In the genomic region with DNA sequence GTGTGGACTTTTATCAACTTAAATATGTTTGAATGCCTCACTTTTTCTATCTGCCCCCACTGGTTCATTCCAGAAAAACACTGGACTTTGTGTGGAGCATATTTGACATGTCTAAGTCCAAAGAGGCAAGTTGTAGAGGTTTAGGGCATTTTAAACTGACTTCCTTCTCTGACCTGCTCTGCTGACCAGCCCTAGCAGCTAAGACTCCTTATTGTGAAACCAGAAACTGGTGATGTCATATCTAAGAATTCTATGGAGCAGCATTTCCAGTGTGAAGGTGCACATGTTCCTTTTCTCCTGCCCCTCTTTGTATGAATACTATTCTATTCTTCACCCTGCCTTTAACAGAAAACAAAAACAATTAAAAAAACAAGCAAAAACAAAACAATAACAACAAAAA, we compare ENCODE assay signal across 30 mouse cellular contexts. TPM values are rescaled to one million over a fixed set of nuclear protein-coding genes. Genes with fewer than 3 reads are reported as not detected.
DNase-seq lines count a peak whose midpoint lies in the region; ATAC-seq and TF ChIP-seq lines count a peak whose summit lies in the region.
"Had no signal": no experiment of that assay in that cellular context is flagged by ENCODE, and none has a peak within 500 bp of the region (broad histone marks: within the 10 kb centered on the region; RNA-seq: fewer than 3 reads in every experiment).

No protein-coding gene starts in this region.

- no peaks in the 10 kb centered on the region for H3K9me3 ChIP-seq in lung, postnatal 0 days (ENCODE audit: low read length)
- no peaks in the 10 kb centered on the region for H3K9me3 ChIP-seq in intestine, embryonic 16.5 days (ENCODE audit: control insufficient read depth, low read length)
- H3K9me3 ChIP-seq in stomach, embryonic 16.5 days (replicated peaks; ENCODE audit: control insufficient read depth, low read length) = no peaks in the 10 kb centered on the region
- H3K9me3 ChIP-seq: embryonic facial prominence, embryonic 12.5 days; embryonic facial prominence, embryonic 15.5 days; heart, embryonic 12.5 days; heart, embryonic 15.5 days; hindbrain, embryonic 10.5 days; hindbrain, embryonic 13.5 days had no signal

- no peak for TF ChIP-seq EP300 in lung, postnatal 0 days (IDR thresholded peaks at IDR 0.05)

- H3K4me2 ChIP-seq in lung, postnatal 0 days (replicated peaks; ENCODE audit: low read depth, low read length) = no peak overlapping the region
- no peak overlapping the region for H3K4me2 ChIP-seq in intestine, embryonic 16.5 days (ENCODE audit: low read depth, low read length)
- no peak overlapping the region for H3K4me2 ChIP-seq in stomach, embryonic 16.5 days (ENCODE audit: low read depth, low read length)
- H3K4me2 ChIP-seq: embryonic facial prominence, embryonic 12.5 days; embryonic facial prominence, embryonic 15.5 days; heart, embryonic 12.5 days; heart, embryonic 15.5 days; hindbrain, embryonic 13.5 days had no signal

- no peak overlapping the region for H3K27ac ChIP-seq in lung, postnatal 0 days (ENCODE audit: low read length)
- H3K27ac ChIP-seq in intestine, embryonic 16.5 days (ENCODE audit: low read length) = no peak overlapping the region
- no peak overlapping the region for H3K27ac ChIP-seq in stomach, embryonic 16.5 days (ENCODE audit: low read length)
- H3K27ac ChIP-seq: embryonic facial prominence, embryonic 12.5 days; embryonic facial prominence, embryonic 15.5 days; gastrocnemius, adult 2 months; heart, embryonic 15.5 days; hindbrain, embryonic 10.5 days; hindbrain, embryonic 13.5 days had no signal

- peak; percentile 52 for DNase-seq in lung, postnatal 0 days (ENCODE audit: low spot score)
- DNase-seq in lung, postnatal 25 days (ENCODE audit: low spot score) = no peak
- DNase-seq in spleen, adult 18-20 months = no peak
- no peak for DNase-seq in urinary bladder, postnatal 25 days (ENCODE audit: low spot score)
- no peak for DNase-seq in adrenal gland, adult 18-20 months (ENCODE audit: low spot score in 2 of 2)
- DNase-seq: adrenal gland, postnatal 10 days; adrenal gland, postnatal 36 days; B cell, adult 2 months; cerebellum, adult 18-20 months; cerebellum, adult 9-10 months; cerebellum, postnatal 14 days; forebrain, postnatal 0 days; gastrocnemius, adult 2 months; gastrocnemius, postnatal 14 days; heart, adult 18-20 months; heart, postnatal 10 days; heart, postnatal 36 days had no signal

- no peaks in the 10 kb centered on the region for H3K4me1 ChIP-seq in lung, postnatal 0 days (ENCODE audit: insufficient read depth, low read depth, low read length)
- H3K4me1 ChIP-seq in intestine, embryonic 16.5 days (ENCODE audit: control insufficient read depth, insufficient read depth, low read length) = peaks cover 8% of the 10 kb centered on the region; the same call in 1 of the 2 replicates
- no peaks in the 10 kb centered on the region for H3K4me1 ChIP-seq in stomach, embryonic 16.5 days (ENCODE audit: control insufficient read depth, insufficient read depth, low read length)
- H3K4me1 ChIP-seq: embryonic facial prominence, embryonic 12.5 days; embryonic facial prominence, embryonic 15.5 days; hindbrain, embryonic 10.5 days; hindbrain, embryonic 13.5 days had no signal

- no peak overlapping the region for H3K9ac ChIP-seq in lung, postnatal 0 days (replicated peaks; ENCODE audit: low read depth)
- no peak overlapping the region for H3K9ac ChIP-seq in intestine, embryonic 16.5 days (ENCODE audit: low read depth, low read length)
- no peak overlapping the region for H3K9ac ChIP-seq in stomach, embryonic 16.5 days (ENCODE audit: low read length)
- H3K9ac ChIP-seq: embryonic facial prominence, embryonic 12.5 days; embryonic facial prominence, embryonic 15.5 days; forebrain, postnatal 0 days; heart, embryonic 12.5 days; heart, embryonic 15.5 days; hindbrain, embryonic 13.5 days had no signal

- no peak for ATAC-seq in lung, postnatal 0 days
- peak; percentile 63 for ATAC-seq in intestine, embryonic 16.5 days
- peak; percentile 56; the same call in 1 of the 2 replicates for ATAC-seq in stomach, embryonic 16.5 days (ENCODE audit: insufficient read depth, low FRiP score)
- ATAC-seq: activated CD4-positive, CD25-positive, alpha-beta regulatory T cell, adult 4 months; forebrain, embryonic 14.5 days; forebrain, postnatal 0 days; hindbrain, embryonic 16.5 days had no signal

- no peaks in the 10 kb centered on the region for H3K27me3 ChIP-seq in lung, postnatal 0 days (replicated peaks; ENCODE audit: insufficient read depth, low read length)
- H3K27me3 ChIP-seq in intestine, embryonic 16.5 days (replicated peaks; ENCODE audit: control insufficient read depth, insufficient read depth, low read length) = no peaks in the 10 kb centered on the region
- H3K27me3 ChIP-seq in stomach, embryonic 16.5 days (ENCODE audit: control insufficient read depth, insufficient read depth, low read length) = no peaks in the 10 kb centered on the region
- H3K27me3 ChIP-seq: CH12.LX; embryonic facial prominence, embryonic 12.5 days; embryonic facial prominence, embryonic 15.5 days; heart, embryonic 12.5 days; heart, embryonic 15.5 days; hindbrain, embryonic 13.5 days had no signal

- no peak for TF ChIP-seq CTCF in lung, postnatal 0 days (IDR thresholded peaks at IDR 0.05)

- H3K4me3 ChIP-seq in lung, postnatal 0 days (ENCODE audit: low read depth, low read length) = no peak overlapping the region
- no peak overlapping the region for H3K4me3 ChIP-seq in intestine, embryonic 16.5 days (ENCODE audit: low read length)
- no peak overlapping the region for H3K4me3 ChIP-seq in stomach, embryonic 16.5 days (replicated peaks; ENCODE audit: low read length)
- H3K4me3 ChIP-seq: embryonic facial prominence, embryonic 12.5 days; embryonic facial prominence, embryonic 15.5 days; gastrocnemius, adult 2 months; heart, embryonic 12.5 days; heart, embryonic 15.5 days; hindbrain, embryonic 10.5 days; hindbrain, embryonic 13.5 days had no signal

- no peaks in the 10 kb centered on the region for H3K36me3 ChIP-seq in lung, postnatal 0 days (ENCODE audit: insufficient read depth, low read length)
- no peaks in the 10 kb centered on the region for H3K36me3 ChIP-seq in intestine, embryonic 16.5 days (ENCODE audit: control insufficient read depth, insufficient read depth, low read length)
- no peaks in the 10 kb centered on the region for H3K36me3 ChIP-seq in stomach, embryonic 16.5 days (ENCODE audit: control insufficient read depth, insufficient read depth, low read length)
- H3K36me3 ChIP-seq: embryonic facial prominence, embryonic 12.5 days; embryonic facial prominence, embryonic 15.5 days; G1E; heart, embryonic 12.5 days; heart, embryonic 15.5 days; hindbrain, embryonic 10.5 days; hindbrain, embryonic 13.5 days had no signal

RNA-seq across cellular contexts. Expression of a gene that starts 36.5 kb away (rescaled TPM):
- 103 and 137 TPM in 2 replicates for polyA plus RNA-seq in lung, postnatal 0 days (2015; fragmentation: Nextera tagmentation; extraction: Ambion mirVana)
- 56.6 and 61.9 TPM in 2 replicates for polyA plus RNA-seq in intestine, embryonic 16.5 days (2015; fragmentation: Nextera tagmentation; extraction: Ambion mirVana)
- 115 and 120 TPM in 2 replicates for polyA plus RNA-seq in stomach, embryonic 16.5 days (2015; fragmentation: Nextera tagmentation; extraction: Ambion mirVana)
- 10 to 100 TPM; 13.0 to 18.0 TPM for total RNA-seq in adrenal gland, adult 18-20 months (2021)
- polyA plus RNA-seq: G1E had no signal
